Mouse (Mus musculus): Measurements from ENCODE around the gene Hmgn2.
"Not testable (repeated sequence)": the region's sequence is repeated elsewhere in the genome, so short reads cannot be mapped to it uniquely, and the experiment has no call there.

DNA sequence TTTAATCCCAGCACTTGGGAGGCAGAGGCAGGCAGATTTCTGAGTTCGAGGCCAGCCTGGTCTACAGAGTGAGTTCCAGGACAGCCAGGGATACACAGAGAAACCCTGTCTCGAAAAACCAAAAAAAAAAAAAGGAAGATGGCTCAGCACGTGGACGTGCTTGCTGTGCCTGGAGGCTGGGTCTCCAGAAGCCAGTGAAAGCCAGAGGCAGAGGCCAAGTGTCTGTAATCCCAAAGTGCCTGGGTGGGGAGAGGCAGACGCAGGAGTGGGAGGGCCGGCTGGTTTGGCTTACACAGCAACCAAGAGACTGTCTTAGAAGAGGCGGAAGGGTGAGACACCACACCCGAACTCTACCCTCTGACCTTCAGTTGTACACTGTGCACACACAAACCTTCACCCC, 19.8 kb upstream of the Hmgn2 start:
- TF ChIP-seq CTCF, EP300 (IDR thresholded peaks at IDR 0.05; ENCODE audit: low read depth): not testable (repeated sequence)
